Mouse (Mus musculus) lung, postnatal 0 days (tissue): ENCODE results near the gene Trp53i11. TPM values are rescaled to one million over a fixed set of nuclear protein-coding genes. Genes with fewer than 3 reads are reported as not detected.

Experiments
- ATAC-seq: fragments of 200-750 bp; cut with Nextera tagmentation; 2 replicates; pipeline ENCODE4 v1.8.0; 2017; ENCODE audit warnings: moderate library complexity
- DNase-seq: peaks from one replicate; pipeline ENCODE4 v3.0.0-alpha.2; 2016; ENCODE audit warnings: low spot score
- H3K27ac ChIP-seq: fragments of 300-500 bp; sonication (generic); 2 replicates; pipeline ENCODE4 v1.5.1; 2014; ENCODE audit warnings: antibody characterized with exemption, mild to moderate bottlenecking, low read length, mixed read lengths
- H3K27me3 ChIP-seq: fragments of 300-500 bp; sonication (generic); replicated peaks from 2 replicates; pipeline ENCODE4 v1.6.1; 2014; ENCODE audit warnings: low read length, mixed read lengths; ENCODE audit not compliant: insufficient read depth
- H3K36me3 ChIP-seq: fragments of 300-500 bp; sonication (generic); 2 replicates; pipeline ENCODE4 v1.6.1; 2014; ENCODE audit warnings: low read length, mixed read lengths; ENCODE audit not compliant: insufficient read depth
- H3K4me1 ChIP-seq: fragments of 300-500 bp; sonication (generic); 2 replicates; pipeline ENCODE4 v1.6.1; 2014; ENCODE audit warnings: antibody characterized with exemption, low read depth, low read length, mixed read lengths; ENCODE audit not compliant: insufficient read depth
- H3K4me2 ChIP-seq: fragments of 300-500 bp; sonication (generic); replicated peaks from 2 replicates; pipeline ENCODE4 v1.6.1; 2014; ENCODE audit warnings: low read depth, mild to moderate bottlenecking, low read length, moderate library complexity, mixed read lengths
- H3K4me3 ChIP-seq: fragments of 300-500 bp; sonication (generic); 2 replicates; pipeline ENCODE4 v1.5.1; 2014; ENCODE audit warnings: low read depth, low read length
- H3K9ac ChIP-seq: fragments of 300-500 bp; sonication (generic); replicated peaks from 2 replicates; pipeline ENCODE4 v1.6.1; 2014; ENCODE audit warnings: low read depth, mild to moderate bottlenecking
- H3K9me3 ChIP-seq: fragments of 300-500 bp; sonication (generic); 2 replicates; pipeline ENCODE4 v1.6.1; 2016; ENCODE audit warnings: low read length, mixed read lengths
- CTCF ChIP-seq: IDR thresholded peaks from 2 replicates; pipeline ENCODE4 v1.5.1; 2016; ENCODE audit warnings: antibody characterized with exemption, mild to moderate bottlenecking
- EP300 ChIP-seq: IDR thresholded peaks from 2 replicates; pipeline ENCODE4 v1.6.1; 2016; ENCODE audit warnings: antibody characterized with exemption, mild to moderate bottlenecking, control low read depth
- WGBS: fragments of 180-500 bp; shearing (Covaris S2); extraction: QIAGEN DNeasy Blood & Tissue Kit; methylation state at CpG from one replicate; pipeline ENCODE4 v1.1.7; 2014; 5-methylcytosine and 5-hydroxymethylcytosine counted together
- polyA plus RNA-seq: library from polyadenylated mRNA; unstranded; fragments of >200 nt; fragmentation: Nextera tagmentation; extraction: Ambion mirVana; gene quantifications from 2 replicates; pipeline ENCODE4 v1.2.1, GENCODE M21; 2015

Trp53i11 gene
- polyA plus RNA-seq, 1 experiment from 2014 or later = 21.1 TPM

- ATAC-seq (no peak), DNase-seq (no peak)
- Histone ChIP-seq H3K36me3 (no peaks in the 10 kb centered on the region), H3K4me1 (peaks cover 14% of the 10 kb centered on the region; the same call in 1 of the 2 replicates), H3K27me3 (peaks cover 9% of the 10 kb centered on the region; the same call in 1 of the 2 replicates), H3K9ac (no peak overlapping the region), H3K4me2 (peak overlapping the region; percentile 39), H3K4me3 (0 out of 2 replicates have a peak overlapping the region, but pooled peaks have one; percentile 2), H3K9me3 (no peaks in the 10 kb centered on the region), H3K27ac (no peak overlapping the region)
- WGBS = 7% methylated on average over 41 of the region's 41 CpGs
- TF ChIP-seq CTCF (no peak), EP300 (no peak)
These were observed 7.1 kb upstream of the Trp53i11 start for GRCm38 (mm10) chr2:93180077-93180844.

DNA sequence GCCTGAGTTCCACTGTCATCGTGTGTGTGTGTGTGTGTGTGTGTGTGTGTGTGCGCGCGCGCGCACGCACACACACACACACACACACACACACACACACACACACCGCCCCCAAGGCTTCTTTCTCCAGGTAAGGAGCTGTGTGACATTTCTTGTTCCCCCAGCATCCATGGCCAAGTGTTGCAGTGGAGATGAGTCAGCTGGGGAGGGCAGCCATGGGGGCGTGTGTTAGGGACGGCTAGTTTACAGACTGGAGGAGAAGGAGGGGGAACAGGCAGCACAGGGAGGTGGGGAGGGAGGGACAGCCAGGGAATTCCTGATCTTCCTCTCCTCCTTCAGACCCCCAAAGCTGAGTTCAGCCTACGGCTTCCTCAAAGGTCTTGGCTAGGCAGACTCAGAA is 4.5 kb upstream of the Trp53i11 start:
- no peak for TF ChIP-seq CTCF
- no peak for TF ChIP-seq EP300
- WGBS = 55% methylated on average over 5 of the region's 11 CpGs
- Histone ChIP-seq H3K4me1 (0 out of 2 replicates have a peak, but pooled peaks cover 4% of the 10 kb centered on the region), H3K36me3 (no peaks in the 10 kb centered on the region), H3K27me3 (peaks cover 9% of the 10 kb centered on the region; the same call in 1 of the 2 replicates), H3K4me2 (no peak overlapping the region), H3K9me3 (no peaks in the 10 kb centered on the region), H3K9ac (no peak overlapping the region), H3K27ac (no peak overlapping the region), H3K4me3 (no peak overlapping the region)
- no peak for DNase-seq
- no peak for ATAC-seq

- DNase-seq = peak; percentile 28
- Histone ChIP-seq H3K4me1 (peaks cover 16% of the 10 kb centered on the region; the same call in 1 of the 2 replicates), H3K4me3 (peak overlapping the region; percentile 79), H3K9ac (peak overlapping the region; percentile 72), H3K36me3 (no peaks in the 10 kb centered on the region), H3K27me3 (no peaks in the 10 kb centered on the region), H3K27ac (peak overlapping the region; percentile 73), H3K9me3 (no peaks in the 10 kb centered on the region), H3K4me2 (peak overlapping the region; percentile 100)
- TF ChIP-seq CTCF (no peak), EP300 (no peak)
- WGBS = 1% methylated on average over 52 of the region's 53 CpGs
- ATAC-seq = no peak
These were observed 842 bp downstream of the Trp53i11 start for GRCm38 (mm10) chr2:93188020-93188760.

GRCm38 (mm10) chr2:93188761-93189458 is 1.6 kb downstream of the Trp53i11 start:
- ATAC-seq = no peak

DNA sequence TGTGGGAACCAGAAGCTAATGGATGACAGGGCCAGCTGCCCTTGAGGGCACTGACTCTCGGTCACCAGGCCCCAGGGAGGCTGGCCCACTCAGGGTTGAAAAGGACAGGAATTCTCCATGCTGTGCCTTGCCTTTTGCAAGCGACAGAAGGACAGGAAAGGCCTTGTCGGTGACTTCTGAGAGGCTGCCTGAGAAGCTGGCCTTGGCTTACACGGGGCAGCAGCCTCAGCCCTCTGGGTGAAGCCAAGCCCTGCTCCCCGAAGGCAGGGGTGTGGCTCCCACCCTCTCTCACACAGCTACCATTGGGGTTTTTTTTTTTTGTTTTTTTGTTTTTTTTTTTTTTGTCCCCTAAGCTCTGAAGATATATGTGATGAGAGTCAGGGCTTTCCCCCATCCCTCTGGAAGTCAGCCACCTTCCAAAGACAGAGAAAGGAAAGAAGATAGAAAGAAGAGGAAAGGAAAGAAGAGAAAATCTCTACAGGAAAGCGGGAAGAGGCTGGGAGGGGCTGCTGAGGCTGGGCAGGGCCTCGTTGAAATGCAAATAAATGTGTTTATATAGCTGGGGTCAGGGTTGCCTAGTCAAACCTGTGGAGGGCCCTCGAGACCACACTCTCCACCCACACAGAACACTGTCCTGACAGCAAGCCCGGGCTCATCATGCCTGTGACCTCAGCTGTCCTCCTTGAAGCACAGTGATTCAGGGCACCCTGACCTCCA is 3.6 kb downstream of the Trp53i11 start:
- Histone ChIP-seq H3K27me3 (no peaks in the 10 kb centered on the region), H3K27ac (no peak overlapping the region; the same call in 1 of the 2 replicates), H3K4me2 (0 out of 2 replicates have a peak overlapping the region, but pooled peaks have one; percentile 12), H3K36me3 (no peaks in the 10 kb centered on the region), H3K4me1 (peaks cover 16% of the 10 kb centered on the region), H3K9ac (no peak overlapping the region), H3K9me3 (no peaks in the 10 kb centered on the region), H3K4me3 (no peak overlapping the region)
- DNase-seq (no peak), ATAC-seq (no peak)
- TF ChIP-seq CTCF (no peak), EP300 (no peak)
- WGBS = 23% methylated on average over 9 of the region's 9 CpGs

More at GRCm38 (mm10) chr2:93188761-93189458, 1.6 kb downstream of the Trp53i11 start:
- peak; percentile 48 for DNase-seq
- Histone ChIP-seq H3K27ac (peak overlapping the region; percentile 73; the same call in 1 of the 2 replicates), H3K4me2 (peak overlapping the region; percentile 100), H3K36me3 (no peaks in the 10 kb centered on the region), H3K4me3 (peak overlapping the region; percentile 79), H3K4me1 (peaks cover 16% of the 10 kb centered on the region), H3K27me3 (no peaks in the 10 kb centered on the region), H3K9ac (peak overlapping the region; percentile 72; the same call in 1 of the 2 replicates), H3K9me3 (no peaks in the 10 kb centered on the region)
- WGBS = 8% methylated on average over 19 of the region's 19 CpGs
- TF ChIP-seq CTCF = peak; percentile 59
- TF ChIP-seq EP300 = no peak
